Comparison of ENCODE assay signal across 8 mouse cellular contexts in the genomic region with DNA sequence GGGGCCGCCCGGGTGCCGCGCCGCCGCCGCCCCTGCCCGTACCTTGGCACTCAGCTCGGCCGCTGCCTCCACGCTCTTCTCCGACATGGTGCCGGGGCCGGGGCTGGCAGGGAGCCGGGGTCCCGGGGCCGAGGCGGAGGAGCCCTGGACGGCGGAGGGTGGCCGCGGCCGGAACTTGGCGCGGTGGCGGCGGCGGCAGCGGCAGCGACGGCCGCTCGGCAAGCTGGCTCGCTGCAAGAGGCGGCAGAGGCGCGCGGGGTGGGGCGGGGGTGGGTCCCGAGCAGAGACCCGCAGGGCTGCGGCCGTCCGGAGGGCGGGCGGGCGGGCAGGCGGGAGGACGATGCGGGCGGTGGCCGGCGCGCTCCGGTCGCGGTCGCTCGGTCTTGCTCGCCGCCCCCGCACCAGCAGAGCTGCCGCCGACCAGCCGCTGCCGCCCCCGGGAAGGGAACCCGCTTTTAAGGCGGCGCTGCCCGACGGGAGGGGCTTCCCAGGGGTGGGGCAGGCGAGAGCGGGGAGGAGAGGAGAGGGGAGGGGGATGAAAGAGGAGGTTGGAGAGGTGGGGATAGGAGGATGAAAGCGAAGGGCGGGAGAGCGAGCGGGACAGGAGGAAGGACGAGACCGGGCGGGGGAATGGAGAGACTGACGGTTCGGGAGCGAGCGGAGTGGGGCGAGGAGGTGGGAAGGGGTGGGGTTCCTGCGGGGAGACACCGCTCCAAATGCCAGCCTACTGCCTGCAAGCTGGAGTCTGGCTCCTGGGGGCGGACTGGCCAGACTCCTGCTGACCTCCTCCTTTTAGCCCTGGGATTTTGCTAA. TPM values are rescaled to one million over a fixed set of nuclear protein-coding genes. Genes with fewer than 3 reads are reported as not detected.
DNase-seq lines count a peak whose midpoint lies in the region; ATAC-seq and TF ChIP-seq lines count a peak whose summit lies in the region.

No protein-coding gene starts in this region.

- peak; percentile 70 for ATAC-seq in embryonic facial prominence, embryonic 14.5 days (ENCODE audit: low read depth)
- peak; percentile 65 for ATAC-seq in kidney, embryonic 14.5 days (ENCODE audit: low FRiP score, low TSS enrichment)
- ATAC-seq in stomach, embryonic 15.5 days (ENCODE audit: insufficient read depth, low FRiP score, low read depth), result peak; percentile 65

- peaks cover 42% of the 10 kb centered on the region for H3K4me1 ChIP-seq in embryonic facial prominence, embryonic 14.5 days (ENCODE audit: control insufficient read depth, insufficient read depth, low read length)
- H3K4me1 ChIP-seq in kidney, embryonic 14.5 days (ENCODE audit: control insufficient read depth, insufficient read depth, low read length), result peaks cover 44% of the 10 kb centered on the region
- peaks cover 55% of the 10 kb centered on the region for H3K4me1 ChIP-seq in stomach, embryonic 15.5 days

- TF ChIP-seq POLR2A in myocyte (IDR thresholded peaks at IDR 0.05; ENCODE audit: insufficient read length, low read depth), result peak; percentile 58

- peaks cover 19% of the 10 kb centered on the region for H3K79me2 ChIP-seq in myocyte (ENCODE audit: control insufficient read depth, insufficient read depth)

- peak overlapping the region; percentile 93 for H3K4me3 ChIP-seq in embryonic facial prominence, embryonic 14.5 days (ENCODE audit: low read depth, low read length)
- peak overlapping the region; percentile 78 for H3K4me3 ChIP-seq in kidney, embryonic 14.5 days (ENCODE audit: low read length)
- peak overlapping the region; percentile 91 for H3K4me3 ChIP-seq in myocyte
- H3K4me3 ChIP-seq in stomach, embryonic 15.5 days (replicated peaks), result peak overlapping the region; percentile 98

- peaks cover 23% of the 10 kb centered on the region for H3K36me3 ChIP-seq in embryonic facial prominence, embryonic 14.5 days (ENCODE audit: control insufficient read depth, insufficient read depth, low read length)
- H3K36me3 ChIP-seq in kidney, embryonic 14.5 days (ENCODE audit: control insufficient read depth, insufficient read depth, low read length), result peaks cover 22% of the 10 kb centered on the region
- H3K36me3 ChIP-seq in myocyte (ENCODE audit: control insufficient read depth, insufficient read depth), result peaks cover 12% of the 10 kb centered on the region
- peaks cover 19% of the 10 kb centered on the region for H3K36me3 ChIP-seq in stomach, embryonic 15.5 days

- peak overlapping the region; percentile 99 for H3K4me2 ChIP-seq in embryonic facial prominence, embryonic 14.5 days (ENCODE audit: low read depth, low read length)
- H3K4me2 ChIP-seq in kidney, embryonic 14.5 days (replicated peaks; ENCODE audit: low read depth, low read length), result peak overlapping the region; percentile 98
- peak overlapping the region; percentile 77 for H3K4me2 ChIP-seq in myocyte (ENCODE audit: low read depth)
- H3K4me2 ChIP-seq in stomach, embryonic 15.5 days, result peak overlapping the region; percentile 75

- DNase-seq in 416B (ENCODE audit: low read depth), result peak; percentile 93
- DNase-seq in adrenal gland, postnatal 25 days, result peak; percentile 98
- DNase-seq in embryonic facial prominence, embryonic 14.5 days (ENCODE audit: low spot score), result peak; percentile 98
- peak; percentile 92 for DNase-seq in heart, adult 9 months (ENCODE audit: low spot score in 2 of 2)
- DNase-seq in liver, result peak; percentile 84

- peak overlapping the region; percentile 100 for H3K27ac ChIP-seq in embryonic facial prominence, embryonic 14.5 days (replicated peaks; ENCODE audit: low read depth, low read length)
- H3K27ac ChIP-seq in kidney, embryonic 14.5 days (ENCODE audit: low read depth, low read length), result peak overlapping the region; percentile 98
- H3K27ac ChIP-seq in stomach, embryonic 15.5 days, result peak overlapping the region; percentile 100

- peak overlapping the region; percentile 99 for H3K9ac ChIP-seq in embryonic facial prominence, embryonic 14.5 days (ENCODE audit: low read depth, low read length)
- H3K9ac ChIP-seq in kidney, embryonic 14.5 days (ENCODE audit: low read depth, low read length), result peak overlapping the region; percentile 100
- peak overlapping the region; percentile 100 for H3K9ac ChIP-seq in stomach, embryonic 15.5 days

- no peaks in the 10 kb centered on the region for H3K9me3 ChIP-seq in embryonic facial prominence, embryonic 14.5 days (ENCODE audit: control insufficient read depth, low read length)
- H3K9me3 ChIP-seq in kidney, embryonic 14.5 days (ENCODE audit: control insufficient read depth, low read length), result no peaks in the 10 kb centered on the region
- H3K9me3 ChIP-seq in stomach, embryonic 15.5 days, result no peaks in the 10 kb centered on the region

- H3ac ChIP-seq in myocyte (ENCODE audit: control insufficient read depth, insufficient read length), result peak overlapping the region; percentile 78

- WGBS in embryonic facial prominence, embryonic 14.5 days, result under 1% methylated on average over 33 of the region's 89 CpGs
- WGBS in kidney, embryonic 14.5 days, result under 1% methylated on average over 52 of the region's 89 CpGs
- under 1% methylated on average over 80 of the region's 89 CpGs for WGBS in stomach, embryonic 15.5 days

- no peaks in the 10 kb centered on the region for H3K27me3 ChIP-seq in embryonic facial prominence, embryonic 14.5 days (replicated peaks; ENCODE audit: control insufficient read depth, insufficient read depth, low read length)
- H3K27me3 ChIP-seq in kidney, embryonic 14.5 days (ENCODE audit: control insufficient read depth, insufficient read depth, low read length), result no peaks in the 10 kb centered on the region
- no peaks in the 10 kb centered on the region for H3K27me3 ChIP-seq in myocyte (ENCODE audit: control insufficient read depth, insufficient read depth, insufficient read length)
- no peaks in the 10 kb centered on the region for H3K27me3 ChIP-seq in stomach, embryonic 15.5 days (replicated peaks)

TF ChIP-seq in myocyte, 11 proteins besides CTCF, POLR2A, EP300 and RAD21:
- TF ChIP-seq POLR2AphosphoS2 (IDR thresholded peaks at IDR 0.05; ENCODE audit: insufficient read length, low read depth) (peak; percentile 77), TCF3 (IDR thresholded peaks at IDR 0.05; ENCODE audit: insufficient read length, low read depth) (no peak), REST (IDR thresholded peaks at IDR 0.05; ENCODE audit: insufficient read depth, insufficient read length) (no peak), SRF (IDR thresholded peaks at IDR 0.05; ENCODE audit: control insufficient read depth, insufficient read length, low read depth) (no peak)

RNA-seq across cellular contexts. Expression of a gene that starts 2.2 kb away (rescaled TPM):
- total RNA-seq in adrenal gland, postnatal 25 days (2021), result 790 and 858 TPM in 2 replicates
- polyA plus RNA-seq in embryonic facial prominence, embryonic 14.5 days (2014; fragmentation: Nextera tagmentation; extraction: Ambion mirVana), result 255 and 263 TPM in 2 replicates
- polyA plus RNA-seq in kidney, embryonic 14.5 days (2014; fragmentation: Nextera tagmentation; extraction: Ambion mirVana), result 219 and 295 TPM in 2 replicates
- 1,462 TPM for polyA plus RNA-seq in myocyte (2012; fragmentation: generic; extraction: Trizol)
- polyA plus RNA-seq in stomach, embryonic 15.5 days (2015; fragmentation: Nextera tagmentation; extraction: Ambion mirVana), result 322 and 340 TPM in 2 replicates

RNA-seq across cellular contexts. Expression of a gene that starts 6.2 kb away (rescaled TPM):
- total RNA-seq in adrenal gland, postnatal 25 days (2021), result 1.2 and 1.4 TPM in 2 replicates
- polyA plus RNA-seq in embryonic facial prominence, embryonic 14.5 days (2014; fragmentation: Nextera tagmentation; extraction: Ambion mirVana), result 1.9 and 2.4 TPM in 2 replicates
- 1.6 and 1.7 TPM in 2 replicates for polyA plus RNA-seq in kidney, embryonic 14.5 days (2014; fragmentation: Nextera tagmentation; extraction: Ambion mirVana)
- polyA plus RNA-seq in myocyte (2012; fragmentation: generic; extraction: Trizol), result 0.41 TPM
- polyA plus RNA-seq in stomach, embryonic 15.5 days (2015; fragmentation: Nextera tagmentation; extraction: Ambion mirVana), result 1.5 and 2.4 TPM in 2 replicates

RNA-seq across cellular contexts. Expression of a gene that starts 13.5 kb away (rescaled TPM):
- total RNA-seq in adrenal gland, postnatal 25 days (2021), result 271 and 277 TPM in 2 replicates
- polyA plus RNA-seq in embryonic facial prominence, embryonic 14.5 days (2014; fragmentation: Nextera tagmentation; extraction: Ambion mirVana), result 346 and 352 TPM in 2 replicates
- 396 and 402 TPM in 2 replicates for polyA plus RNA-seq in kidney, embryonic 14.5 days (2014; fragmentation: Nextera tagmentation; extraction: Ambion mirVana)
- polyA plus RNA-seq in myocyte (2012; fragmentation: generic; extraction: Trizol), result 384 TPM
- polyA plus RNA-seq in stomach, embryonic 15.5 days (2015; fragmentation: Nextera tagmentation; extraction: Ambion mirVana), result 351 and 362 TPM in 2 replicates

RNA-seq across cellular contexts. Expression of a gene that starts 29.7 kb away (rescaled TPM):
- total RNA-seq in adrenal gland, postnatal 25 days (2021), result 0.21 TPM in 1 of 2 replicates, not detected in the other
- polyA plus RNA-seq in embryonic facial prominence, embryonic 14.5 days (2014; fragmentation: Nextera tagmentation; extraction: Ambion mirVana), result 0.07 and 0.25 TPM in 2 replicates
- 0.16 TPM in 1 of 2 replicates, not detected in the other for polyA plus RNA-seq in kidney, embryonic 14.5 days (2014; fragmentation: Nextera tagmentation; extraction: Ambion mirVana)
- polyA plus RNA-seq in myocyte (2012; fragmentation: generic; extraction: Trizol), result not detected
- 0.41 and 0.64 TPM in 2 replicates for polyA plus RNA-seq in stomach, embryonic 15.5 days (2015; fragmentation: Nextera tagmentation; extraction: Ambion mirVana)

RNA-seq across cellular contexts. Expression of a gene that starts 47.6 kb away (rescaled TPM):
- total RNA-seq in adrenal gland, postnatal 25 days (2021), result 172 and 177 TPM in 2 replicates
- polyA plus RNA-seq in embryonic facial prominence, embryonic 14.5 days (2014; fragmentation: Nextera tagmentation; extraction: Ambion mirVana), result 138 and 141 TPM in 2 replicates
- polyA plus RNA-seq in kidney, embryonic 14.5 days (2014; fragmentation: Nextera tagmentation; extraction: Ambion mirVana), result 144 and 162 TPM in 2 replicates
- 142 TPM for polyA plus RNA-seq in myocyte (2012; fragmentation: generic; extraction: Trizol)
- 128 and 153 TPM in 2 replicates for polyA plus RNA-seq in stomach, embryonic 15.5 days (2015; fragmentation: Nextera tagmentation; extraction: Ambion mirVana)

Comparison
In these comparisons a context has a peak if more than half of its experiments do, and no peak if none do; other contexts are left out.
1. Peak in every context shown above with its lines: DNase-seq, ATAC-seq, H3K4me3 ChIP-seq and H3K27ac ChIP-seq.